Mouse (Mus musculus) fat pad, adult 2 months (tissue): ENCODE results near the gene Rxrg.

Experiments
- DNase-seq: peaks from one replicate; pipeline ENCODE4 v3.0.0-alpha.2; 2011; ENCODE audit warnings: low read depth, low spot score; ENCODE audit errors: extremely low read depth

Gene Rxrg

DNA sequence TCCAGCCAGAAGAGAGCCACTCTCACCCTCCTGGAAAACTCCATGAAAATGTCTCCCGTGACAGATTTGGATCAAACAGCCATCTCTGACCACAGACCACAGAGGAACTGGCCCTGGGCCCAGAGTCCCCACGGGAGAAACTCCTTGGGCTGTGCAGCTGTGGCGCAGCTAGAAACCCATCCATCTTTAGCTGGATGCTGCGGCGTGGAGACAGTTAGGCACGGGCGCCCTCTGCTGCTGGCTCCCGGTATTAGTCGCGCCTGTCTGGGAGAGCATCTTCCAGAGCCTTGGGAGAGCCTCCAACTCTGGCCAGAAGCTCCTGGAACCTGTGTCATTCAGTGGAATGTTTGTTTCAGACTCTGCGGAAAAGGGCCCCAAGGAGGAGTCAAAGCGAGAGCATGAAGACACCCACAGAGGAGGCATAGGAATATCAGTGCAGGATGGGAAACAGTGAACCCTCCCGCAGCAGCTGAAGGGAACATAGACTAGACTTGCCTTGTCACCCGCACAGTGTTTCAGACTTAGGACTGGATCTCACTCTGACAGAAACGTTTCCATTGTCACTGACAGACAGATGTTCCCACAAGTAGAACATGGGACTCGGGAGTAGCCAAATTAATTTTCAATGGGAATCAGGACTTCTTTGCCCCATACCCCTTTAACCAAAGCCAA, 46.8 kb downstream of the Rxrg start:
- no peak for DNase-seq

DNA sequence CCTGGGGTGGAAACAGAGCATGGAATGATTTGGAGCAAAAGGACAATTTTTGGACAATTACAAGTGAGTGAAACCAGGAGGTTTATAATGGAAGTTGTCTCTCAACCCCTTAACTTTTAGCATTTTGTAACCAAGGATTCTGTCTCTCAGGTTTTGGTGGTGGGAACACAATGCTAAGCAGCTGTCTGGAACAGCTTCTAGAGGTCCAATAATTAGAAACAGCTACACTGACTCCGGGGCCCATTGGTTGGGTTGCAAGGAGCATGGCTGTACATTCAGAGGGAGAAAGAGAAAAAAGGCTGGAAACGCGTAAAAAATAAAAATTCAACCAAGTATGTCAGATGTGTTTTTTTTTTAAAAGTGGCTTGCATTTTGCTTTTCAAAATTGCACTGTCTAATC, 50.5 kb downstream of the Rxrg start:
- no peak for DNase-seq

- no peak for DNase-seq
Measured at GRCm38 (mm10) chr1:167649122-167649633, 51.0 kb downstream of the Rxrg start.

DNA sequence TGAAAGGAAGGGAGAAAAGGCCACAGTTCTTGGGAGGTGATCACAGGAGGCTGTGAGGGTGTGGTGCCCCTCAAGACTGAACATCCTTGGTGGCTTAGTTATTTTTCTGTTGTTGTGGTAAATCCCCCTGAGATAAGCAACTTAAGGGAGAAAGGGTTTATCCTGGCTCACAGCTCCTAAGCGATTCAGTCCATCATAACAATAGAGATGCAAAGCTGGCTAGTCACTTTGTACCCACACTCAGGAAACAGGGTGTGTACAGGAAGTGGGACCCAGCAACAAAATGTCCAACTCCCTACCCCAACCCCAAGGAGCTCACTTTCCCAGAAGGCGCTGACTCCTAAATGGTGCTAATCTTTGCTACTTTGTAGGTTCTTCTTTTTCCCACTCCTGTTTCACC, 54.2 kb downstream of the Rxrg start:
- DNase-seq, result no peak

GRCm38 (mm10) chr1:167659065-167659464, 60.9 kb downstream of the Rxrg start:
- DNase-seq, result no peak

GRCm38 (mm10) chr1:167660521-167661101, 62.4 kb downstream of the Rxrg start:
- no peak for DNase-seq

DNA sequence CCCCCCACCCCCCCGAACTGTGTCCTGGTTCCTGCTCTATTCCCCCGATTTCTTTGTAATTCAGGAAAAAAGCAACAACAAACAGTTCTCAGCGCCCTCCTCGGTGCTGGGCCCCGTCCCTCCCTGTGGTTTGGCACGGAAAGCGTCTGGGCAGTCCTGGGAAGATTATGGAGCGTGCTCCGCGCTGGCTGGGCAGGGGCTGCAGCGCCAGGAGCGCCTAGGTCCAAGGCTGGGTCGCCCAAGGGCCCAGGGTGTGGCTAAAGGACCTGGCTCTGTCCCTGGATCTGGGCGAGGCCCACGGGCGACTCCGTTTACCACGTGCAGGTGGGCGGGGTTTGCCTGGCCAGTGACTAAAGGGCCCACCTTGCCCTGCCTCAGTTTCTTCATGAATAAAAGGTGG, 62.9 kb downstream of the Rxrg start:
- DNase-seq, result no peak

GRCm38 (mm10) chr1:167663136-167663535, 65.0 kb downstream of the Rxrg start:
- no peak for DNase-seq

DNA sequence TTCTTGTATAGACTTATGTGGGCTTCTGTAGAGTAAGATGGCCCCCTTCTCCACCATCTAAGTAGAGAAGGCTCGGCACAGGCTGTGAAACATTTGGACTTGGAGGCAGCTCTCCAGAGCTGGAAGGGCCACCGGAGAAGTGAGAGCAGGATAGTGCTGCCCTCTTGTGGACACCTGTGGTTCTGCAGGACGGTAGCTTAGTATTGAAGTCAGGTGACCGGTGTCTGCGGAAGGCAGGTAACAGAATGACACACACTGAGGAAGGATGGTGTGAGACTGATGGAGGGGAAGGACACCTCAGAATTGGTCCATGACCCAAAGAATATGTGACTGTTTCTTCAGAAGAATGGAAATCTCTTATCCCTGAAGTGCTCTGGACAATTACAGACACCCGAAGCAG, 71.6 kb downstream of the Rxrg start:
- DNase-seq, result no peak

DNA sequence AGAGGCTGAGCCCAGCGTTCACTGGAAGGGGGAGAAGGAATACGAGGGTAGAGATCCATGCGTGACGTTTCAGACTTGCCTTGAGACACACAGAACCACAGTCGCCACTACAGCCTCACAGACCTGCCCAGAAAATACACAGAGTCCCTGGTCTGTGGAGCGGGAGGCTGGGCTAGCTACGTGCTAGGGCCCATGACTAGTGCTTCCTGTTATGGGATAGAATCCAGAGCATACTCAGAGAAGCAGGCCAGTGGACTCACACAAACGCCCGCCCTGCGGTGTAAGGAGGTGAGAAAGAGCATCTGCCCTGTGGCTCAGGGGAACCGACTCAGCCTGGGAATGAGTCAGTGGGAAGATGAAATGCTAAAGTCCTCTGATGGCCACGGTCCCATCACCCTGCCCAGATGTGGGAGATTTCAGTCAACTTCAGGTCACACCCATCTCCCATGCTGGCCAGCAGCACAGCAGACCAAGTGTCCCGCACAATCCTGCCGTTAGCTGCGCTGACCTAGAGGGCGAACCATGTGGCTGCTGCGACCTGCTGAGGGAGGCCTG, 74.3 kb downstream of the Rxrg start:
- no peak for DNase-seq

GRCm38 (mm10) chr1:167679061-167679460, 80.9 kb downstream of the Rxrg start:
- no peak for DNase-seq

DNA sequence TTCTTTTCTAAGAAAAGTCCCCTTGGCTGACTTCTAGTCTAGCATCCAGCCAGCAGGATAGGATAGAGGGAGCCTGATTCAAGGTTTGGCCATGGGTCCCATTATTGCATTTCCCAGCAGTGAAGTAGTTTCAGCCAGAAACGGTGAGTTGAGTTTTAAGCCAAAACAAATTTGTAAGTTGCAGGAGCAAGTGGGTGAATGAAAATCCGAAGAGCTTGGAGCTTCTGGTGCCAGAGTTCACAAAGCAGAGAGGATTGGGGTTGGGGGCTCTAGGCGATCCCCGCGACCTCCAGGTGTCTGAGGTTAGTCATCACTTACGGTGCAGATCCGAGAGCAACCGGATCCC, 89.8 kb downstream of the Rxrg start:
- DNase-seq, result no peak

DNA sequence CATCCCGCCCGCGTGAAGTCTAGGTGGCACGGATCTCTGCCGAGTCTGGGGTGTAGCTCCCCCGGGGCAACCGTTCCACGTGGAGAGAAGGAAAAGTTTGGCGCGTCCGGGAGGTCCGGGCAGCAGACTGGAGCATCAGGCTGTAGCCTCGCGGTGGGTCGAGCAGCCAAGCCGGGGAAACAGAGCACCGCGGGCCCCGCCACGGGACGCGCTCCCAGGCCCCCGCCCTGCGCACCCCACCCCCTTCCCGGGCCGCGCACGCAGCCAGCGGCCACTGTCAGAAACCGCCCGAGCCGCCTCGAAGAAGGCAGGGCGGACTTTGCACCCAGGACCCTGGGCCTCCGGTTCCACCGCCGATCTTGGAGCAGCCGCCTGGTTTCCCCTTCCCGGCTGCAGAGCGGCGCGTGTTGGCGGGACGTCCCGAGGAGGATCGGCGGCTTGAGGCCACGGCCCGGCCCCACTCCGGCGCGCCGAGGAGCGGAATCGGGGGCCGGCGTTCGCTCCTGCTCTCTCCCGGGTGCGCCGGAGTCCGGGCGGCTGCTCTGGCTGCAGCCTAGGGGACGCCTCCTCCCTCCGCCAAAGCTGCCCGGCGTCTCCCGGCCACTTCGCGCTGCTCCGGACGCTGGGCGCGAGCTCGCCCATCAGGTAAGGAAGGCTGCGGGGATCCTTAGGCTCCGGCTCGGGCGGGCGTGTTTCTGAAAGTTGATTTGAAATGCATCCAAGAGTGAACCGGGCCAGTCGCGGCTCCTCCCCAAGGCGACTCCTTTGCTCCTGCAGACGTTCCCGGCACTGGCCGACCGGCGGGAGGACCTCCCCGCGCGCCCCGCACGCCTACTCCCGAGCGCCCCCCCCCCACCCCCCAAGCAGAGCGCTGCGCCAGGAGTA, 90.4 kb downstream of the Rxrg start:
- DNase-seq, result no peak

GRCm38 (mm10) chr1:167689232-167689261, 90.9 kb downstream of the Rxrg start, which contains the start of gene Lmx1a:
Gene Lmx1a, plus strand, starts transcription at chr1:167689237.
- DNase-seq, result no peak
